Mouse (Mus musculus): ENCODE data around the gene Zfp180. TPM values are rescaled to one million over a fixed set of nuclear protein-coding genes. Genes with fewer than 3 reads are reported as not detected.
A peak's percentile ranks its signal among the peaks of the same experiment; 100 is the strongest.
"Not testable (repeated sequence)": the region's sequence is repeated elsewhere in the genome, so short reads cannot be mapped to it uniquely, and the experiment has no call there.

The Zfp180 gene
- polyA plus RNA-seq (2016; fragmentation: Nextera tagmentation; extraction: Ambion mirVana) = 28.9 and 30.0 TPM in 2 replicates

- Histone ChIP-seq H3K27ac (replicated peaks) (peak within 1 kb of the TSS; percentile 83), H3K36me3 (replicated peaks) (peaks cover 38% of the 10 kb centered on the region), H3K4me1 (peaks cover 11% of the 10 kb centered on the region), H3K27me3 (replicated peaks; ENCODE audit: low read depth, poor library complexity, severe bottlenecking) (no peaks in the 10 kb centered on the region), H3K4me3 (peak within 1 kb of the TSS; percentile 64), H3K9me3 (peaks cover 32% of the 10 kb centered on the region)
- 16% methylated on average over 44 of the region's 44 CpGs for WGBS
- peak; percentile 93 for DNase-seq (ENCODE audit: low spot score)
Measured at GRCm38 (mm10) chr7:24081634-24082431, at the start of gene Zfp180. TSS of gene Zfp180 (plus strand) at chr7:24081924.

GRCm38 (mm10) chr7:24052660-24053304 lies 28.9 kb upstream of the Zfp180 start, which contains the start of gene Vmn1r183:
TSS of gene Vmn1r183 (plus strand) at chr7:24053254.
- Histone ChIP-seq H3K36me3 (replicated peaks) (no peaks in the 10 kb centered on the region), H3K4me1 (no peaks in the 10 kb centered on the region), H3K4me3 (no peak within 1 kb of the TSS), H3K27me3 (replicated peaks; ENCODE audit: low read depth, poor library complexity, severe bottlenecking) (no peaks in the 10 kb centered on the region), H3K9me3 (peaks cover 6% of the 10 kb centered on the region), H3K27ac (replicated peaks) (no peak within 1 kb of the TSS)
- 80% methylated on average over 4 of the region's 4 CpGs for WGBS
- no peak for DNase-seq (ENCODE audit: low spot score)

GRCm38 (mm10) chr7:24074424-24074823 lies 7.3 kb upstream of the Zfp180 start:
- not testable (repeated sequence) for H3K27me3 ChIP-seq (replicated peaks; ENCODE audit: low read depth, poor library complexity, severe bottlenecking); H3K9me3 ChIP-seq; H3K4me3 ChIP-seq; H3K4me1 ChIP-seq; H3K36me3 ChIP-seq (replicated peaks); H3K27ac ChIP-seq (replicated peaks); DNase-seq (ENCODE audit: low spot score)
- 31% methylated on average over 1 of the region's 1 CpGs for WGBS

GRCm38 (mm10) chr7:24082457-24083235 lies 922 bp downstream of the Zfp180 start:
- peaks cover 35% of the 10 kb centered on the region for H3K9me3 ChIP-seq
- peak overlapping the region; percentile 83 for H3K27ac ChIP-seq (replicated peaks)
- H3K36me3 ChIP-seq (replicated peaks) = peaks cover 46% of the 10 kb centered on the region
- peaks cover 11% of the 10 kb centered on the region for H3K4me1 ChIP-seq
- peak overlapping the region; percentile 64 for H3K4me3 ChIP-seq
- 61% methylated on average over 15 of the region's 15 CpGs for WGBS
- DNase-seq (ENCODE audit: low spot score) = no peak
- H3K27me3 ChIP-seq (replicated peaks; ENCODE audit: low read depth, poor library complexity, severe bottlenecking) = no peaks in the 10 kb centered on the region

- Histone ChIP-seq H3K27ac (replicated peaks) (no peak overlapping the region), H3K36me3 (replicated peaks) (peaks cover 79% of the 10 kb centered on the region), H3K9me3 (peaks cover 53% of the 10 kb centered on the region), H3K4me1 (peaks cover 11% of the 10 kb centered on the region), H3K27me3 (replicated peaks; ENCODE audit: low read depth, poor library complexity, severe bottlenecking) (no peaks in the 10 kb centered on the region), H3K4me3 (no peak overlapping the region)
- WGBS = 95% methylated on average over 4 of the region's 4 CpGs
- DNase-seq (ENCODE audit: low spot score) = no peak
Measured at GRCm38 (mm10) chr7:24086871-24087270, 5.1 kb downstream of the Zfp180 start.

GRCm38 (mm10) chr7:24087485-24088125 lies 5.9 kb downstream of the Zfp180 start:
- no peak for DNase-seq (ENCODE audit: low spot score)
- WGBS = 97% methylated on average over 12 of the region's 12 CpGs
- Histone ChIP-seq H3K4me1 (peaks cover 8% of the 10 kb centered on the region), H3K9me3 (peaks cover 53% of the 10 kb centered on the region), H3K27me3 (replicated peaks; ENCODE audit: low read depth, poor library complexity, severe bottlenecking) (no peaks in the 10 kb centered on the region), H3K4me3 (no peak overlapping the region), H3K36me3 (replicated peaks) (peaks cover 83% of the 10 kb centered on the region), H3K27ac (replicated peaks) (no peak overlapping the region)

GRCm38 (mm10) chr7:24104403-24104802 lies 22.7 kb downstream of the Zfp180 start:
- H3K36me3 ChIP-seq (replicated peaks) = peaks cover 100% of the 10 kb centered on the region
- H3K27me3 ChIP-seq (replicated peaks; ENCODE audit: low read depth, poor library complexity, severe bottlenecking) = no peaks in the 10 kb centered on the region
- WGBS = 95% methylated on average over 9 of the region's 9 CpGs
- peaks cover 100% of the 10 kb centered on the region for H3K9me3 ChIP-seq
- DNase-seq (ENCODE audit: low spot score) = no peak
- H3K4me1 ChIP-seq = no peaks in the 10 kb centered on the region
- H3K4me3 ChIP-seq = no peak overlapping the region
- H3K27ac ChIP-seq (replicated peaks) = no peak overlapping the region

GRCm38 (mm10) chr7:24105144-24105703 lies 23.5 kb downstream of the Zfp180 start:
- peaks cover 98% of the 10 kb centered on the region for H3K9me3 ChIP-seq
- no peaks in the 10 kb centered on the region for H3K27me3 ChIP-seq (replicated peaks; ENCODE audit: low read depth, poor library complexity, severe bottlenecking)
- no peak overlapping the region for H3K4me3 ChIP-seq
- H3K4me1 ChIP-seq = no peaks in the 10 kb centered on the region
- 96% methylated on average over 18 of the region's 18 CpGs for WGBS
- no peak overlapping the region for H3K27ac ChIP-seq (replicated peaks)
- peak; percentile 20 for DNase-seq (ENCODE audit: low spot score)
- peaks cover 99% of the 10 kb centered on the region for H3K36me3 ChIP-seq (replicated peaks)

GRCm38 (mm10) chr7:24110839-24111238 lies 29.1 kb downstream of the Zfp180 start:
- no peak overlapping the region for H3K27ac ChIP-seq (replicated peaks)
- peaks cover 42% of the 10 kb centered on the region for H3K36me3 ChIP-seq (replicated peaks)
- no peak for DNase-seq (ENCODE audit: low spot score)
- WGBS = 96% methylated on average over 7 of the region's 7 CpGs
- H3K9me3 ChIP-seq = peaks cover 42% of the 10 kb centered on the region
- H3K4me1 ChIP-seq = peaks cover 8% of the 10 kb centered on the region
- H3K27me3 ChIP-seq (replicated peaks; ENCODE audit: low read depth, poor library complexity, severe bottlenecking) = no peaks in the 10 kb centered on the region
- H3K4me3 ChIP-seq = no peak overlapping the region

GRCm38 (mm10) chr7:24111772-24112155 lies 30.0 kb downstream of the Zfp180 start:
- peaks cover 33% of the 10 kb centered on the region for H3K36me3 ChIP-seq (replicated peaks)
- 3% methylated on average over 9 of the region's 9 CpGs for WGBS
- H3K4me3 ChIP-seq = peak overlapping the region; percentile 75
- H3K27ac ChIP-seq (replicated peaks) = peak overlapping the region; percentile 83
- DNase-seq (ENCODE audit: low spot score) = no peak
- H3K9me3 ChIP-seq = peaks cover 33% of the 10 kb centered on the region
- peaks cover 8% of the 10 kb centered on the region for H3K4me1 ChIP-seq
- no peaks in the 10 kb centered on the region for H3K27me3 ChIP-seq (replicated peaks; ENCODE audit: low read depth, poor library complexity, severe bottlenecking)

GRCm38 (mm10) chr7:24112156-24112856 lies 30.6 kb downstream of the Zfp180 start, which contains the start of gene Zfp112:
TSS of gene Zfp112 (plus strand) at chr7:24112314.
- peak within 1 kb of the TSS; percentile 75 for H3K4me3 ChIP-seq
- H3K4me1 ChIP-seq = peaks cover 8% of the 10 kb centered on the region
- H3K9me3 ChIP-seq = peaks cover 28% of the 10 kb centered on the region
- WGBS = 2% methylated on average over 23 of the region's 23 CpGs
- peak; percentile 91 for DNase-seq (ENCODE audit: low spot score)
- H3K27me3 ChIP-seq (replicated peaks; ENCODE audit: low read depth, poor library complexity, severe bottlenecking) = no peaks in the 10 kb centered on the region
- H3K27ac ChIP-seq (replicated peaks) = peak within 1 kb of the TSS; percentile 83
- H3K36me3 ChIP-seq (replicated peaks) = peaks cover 28% of the 10 kb centered on the region

All from embryonic facial prominence, embryonic 10.5 days (tissue).